Mouse (Mus musculus) naive thymus-derived CD4-positive, alpha-beta T cell, adult 5 months (primary cell): ENCODE data around the gene Fzr1. TPM values are rescaled to one million over a fixed set of nuclear protein-coding genes. Genes with fewer than 3 reads are reported as not detected.

Source experiments
- polyA plus RNA-seq: library from polyadenylated mRNA; unstranded; fragments of 100-300 nt; shearing (Covaris generic); gene quantifications from one replicate; pipeline ENCODE4 v1.2.1, GENCODE M21; 2017

Gene Fzr1
- 40.3 TPM for polyA plus RNA-seq

DNA sequence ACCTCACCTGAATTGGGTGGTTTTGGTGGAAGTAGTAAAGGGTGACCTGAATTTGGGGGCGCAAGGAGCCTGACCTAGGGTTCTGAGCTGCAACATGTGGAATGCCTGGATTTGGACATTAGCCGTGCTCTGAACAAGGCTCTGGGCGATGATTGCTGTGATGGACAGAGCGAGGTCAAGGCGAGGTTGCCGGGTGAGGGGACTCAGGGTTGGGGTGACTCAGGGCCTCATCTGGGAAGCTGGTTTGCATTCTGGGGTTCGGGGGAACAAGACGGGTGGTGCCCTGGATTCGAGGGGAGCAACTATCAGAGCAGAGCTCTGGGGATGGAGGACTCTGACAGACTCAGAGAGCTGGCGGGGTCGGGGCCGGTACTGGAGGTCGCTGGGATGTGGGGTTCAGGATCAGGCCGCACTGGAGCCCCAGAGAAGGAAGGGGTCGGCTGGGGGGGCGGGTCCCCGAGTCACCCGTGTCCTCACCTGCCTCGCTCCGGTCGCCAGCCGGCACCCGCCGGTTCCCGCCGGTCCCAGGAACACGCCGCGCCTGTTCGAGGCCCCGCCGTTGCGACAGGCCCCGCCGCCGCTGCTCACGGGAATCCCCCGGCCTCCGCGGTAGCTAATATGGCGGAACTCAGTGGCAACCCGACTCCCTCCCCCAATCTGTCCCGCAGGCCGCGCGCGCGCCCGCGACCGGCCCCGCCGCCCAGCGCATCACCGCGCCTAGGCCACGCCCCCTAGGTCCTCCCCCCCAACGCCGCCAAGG lies at the start of gene Fzr1:
TSS of gene Fzr1 (minus strand) at position 724 of the 760 bp plus-strand sequence.

GRCm38 (mm10) chr10:81392781-81393185 lies 14.5 kb upstream of the Fzr1 start, which contains the start of gene Smim24:
Gene Smim24 (plus strand): TSS chr10:81393051.

DNA sequence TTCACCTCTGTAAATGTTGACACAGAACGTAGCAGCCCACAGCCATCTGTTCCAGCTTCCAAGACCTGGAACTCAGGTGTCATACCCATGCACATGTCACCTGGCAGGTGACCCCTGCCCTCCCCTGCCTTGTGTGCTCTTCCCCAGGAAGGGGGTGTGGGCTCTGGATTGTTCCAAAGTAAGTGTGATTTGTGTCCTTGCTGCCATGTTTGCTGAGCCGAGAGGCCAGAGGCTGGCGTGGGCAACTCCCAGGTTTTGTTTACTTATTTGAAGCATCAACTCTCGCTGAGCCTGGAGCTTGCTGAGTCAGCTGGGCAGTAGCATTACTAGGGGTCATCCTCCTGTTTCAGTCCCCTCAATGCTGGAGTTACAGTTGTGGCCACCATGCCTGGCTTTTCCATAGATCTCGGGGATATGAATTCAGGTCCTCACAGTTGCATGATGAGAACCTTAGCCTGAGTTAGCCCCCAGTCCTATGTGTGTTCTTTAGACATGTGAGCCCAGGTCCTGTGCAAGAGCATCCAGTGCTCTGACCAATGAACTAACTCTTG lies 10.3 kb upstream of the Fzr1 start, which contains the start of gene Gm48552:
TSS of gene Gm48552 (plus strand) at position 501 of the 551 bp plus-strand sequence.

GRCm38 (mm10) chr10:81383802-81384604 lies 5.7 kb upstream of the Fzr1 start, which contains the start of the genes Dohh and Gm48551:
Gene Dohh (plus strand): TSS chr10:81384428.
Gene Gm48551 (plus strand): TSS chr10:81384466.

DNA sequence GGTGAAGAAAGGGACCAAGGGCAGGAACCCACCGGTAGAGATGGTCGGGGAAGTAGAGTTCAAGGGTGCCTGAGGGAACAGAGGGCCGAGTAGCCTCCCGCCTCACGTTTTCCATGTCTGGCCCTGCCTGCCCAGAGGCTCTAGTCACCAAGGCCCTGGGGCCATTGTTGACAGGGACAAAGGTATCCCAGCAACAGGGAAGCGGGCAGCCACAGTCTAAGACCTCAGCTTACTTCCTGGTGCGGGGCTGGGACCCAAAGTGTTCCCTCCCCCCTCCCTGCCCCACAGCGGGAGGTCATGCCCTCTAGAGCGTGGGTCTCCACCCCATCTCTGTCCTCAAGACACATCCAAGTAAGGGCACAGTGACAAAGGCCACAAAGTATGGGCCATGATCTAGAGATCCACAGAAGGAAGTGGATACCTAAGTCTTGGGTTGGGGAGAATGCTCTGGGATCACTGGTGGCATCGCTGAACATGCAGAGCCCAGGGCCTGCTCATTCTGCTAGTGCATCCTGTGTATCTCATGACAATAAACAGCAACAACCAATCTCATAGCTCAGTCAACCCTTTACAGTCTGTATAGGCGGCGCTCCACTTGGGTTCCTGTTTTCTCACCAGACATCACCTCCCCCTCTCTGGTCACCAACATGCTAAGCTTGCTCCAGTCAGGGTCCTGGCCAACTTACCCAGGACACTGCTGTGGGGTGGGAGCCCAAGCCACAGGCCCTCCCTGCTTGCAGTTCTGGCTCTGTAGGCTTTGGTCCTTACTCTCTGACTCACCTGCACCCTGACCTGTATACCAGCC lies 12.4 kb downstream of the Fzr1 start, which contains the start of gene 4930404N11Rik:
TSS of gene 4930404N11Rik (minus strand) at position 145 of the 805 bp plus-strand sequence.

GRCm38 (mm10) chr10:81356991-81357844 lies 21.1 kb downstream of the Fzr1 start, which contains the start of gene Mfsd12:
Gene Mfsd12 (plus strand): TSS chr10:81357491.

DNA sequence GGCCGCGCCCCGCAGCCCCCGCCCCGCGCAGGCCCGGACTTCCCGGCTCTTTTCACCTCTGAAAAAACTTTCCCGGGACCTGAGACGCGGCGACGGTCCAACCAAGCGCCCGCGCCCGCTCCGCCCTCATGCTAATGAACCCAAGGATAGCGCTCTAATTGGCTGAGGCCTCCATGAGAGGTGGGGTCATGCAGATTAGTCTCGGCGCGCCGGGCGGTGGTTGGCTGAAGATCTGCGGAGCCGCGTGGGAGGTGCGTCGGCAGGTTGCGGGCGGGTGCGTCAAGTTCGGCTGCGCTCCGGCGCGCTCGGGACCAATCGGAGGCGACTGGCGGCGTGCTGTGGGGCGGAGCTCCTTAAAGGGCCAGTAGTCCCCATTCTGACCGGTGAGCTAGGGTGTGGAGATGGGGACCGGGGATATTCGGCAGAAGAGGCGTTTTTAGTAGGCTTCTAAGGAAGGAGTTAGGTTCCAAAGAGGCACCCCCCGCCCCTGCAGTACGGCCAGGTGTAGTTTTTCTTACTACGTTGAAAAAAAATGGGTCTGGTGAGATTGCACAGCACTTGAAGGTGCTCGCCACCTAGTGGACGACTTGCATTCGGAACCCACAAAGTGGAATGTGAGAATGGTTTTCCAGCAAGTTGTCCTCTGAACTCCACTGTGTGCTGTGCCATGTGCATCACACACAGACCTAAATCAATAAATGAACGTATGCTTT lies 27.8 kb downstream of the Fzr1 start, which contains the start of gene Hmg20b:
TSS of gene Hmg20b (minus strand) at position 130 of the 713 bp plus-strand sequence.

DNA sequence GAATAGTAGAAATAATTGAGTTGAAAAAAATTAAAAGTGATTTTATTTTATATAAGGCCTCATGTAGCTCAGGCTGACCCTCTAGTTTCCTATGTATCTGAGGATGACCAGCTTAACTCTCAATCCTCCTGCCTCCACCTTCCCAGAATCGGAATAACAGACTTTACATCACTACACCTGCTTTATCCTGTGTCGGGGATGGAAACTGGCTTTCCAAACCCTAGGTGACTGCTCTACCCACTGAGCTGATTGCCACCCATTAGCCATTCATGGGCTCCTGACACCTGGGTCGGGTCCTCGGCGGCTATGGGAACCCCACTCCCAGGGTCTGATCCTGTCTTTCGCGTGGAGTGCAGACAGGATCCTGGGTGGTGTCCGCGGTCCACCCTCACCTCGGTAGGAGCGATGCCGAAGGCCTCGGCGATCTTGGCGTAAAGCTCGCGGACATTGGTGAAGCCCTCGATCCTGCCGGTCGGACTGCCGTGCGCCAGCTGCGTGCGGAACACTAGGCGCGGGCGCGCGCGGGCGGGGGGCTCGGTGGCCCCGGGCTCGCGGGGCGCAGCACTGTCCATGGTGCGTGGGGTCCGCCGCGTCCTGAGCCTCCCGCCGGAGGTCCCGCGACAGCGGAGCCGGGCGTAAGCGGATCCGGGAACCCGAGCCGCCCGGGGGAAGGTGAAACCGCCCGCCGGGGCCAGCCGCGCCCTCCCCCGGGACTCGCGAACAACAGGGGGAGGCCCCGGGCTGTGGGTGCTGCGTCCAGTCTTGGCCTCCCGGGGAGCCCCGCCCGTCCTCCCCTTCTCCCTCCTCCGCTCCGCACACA lies 35.4 kb downstream of the Fzr1 start, which contains the start of gene Gipc3:
TSS of gene Gipc3 (minus strand) at position 581 of the 820 bp plus-strand sequence.

DNA sequence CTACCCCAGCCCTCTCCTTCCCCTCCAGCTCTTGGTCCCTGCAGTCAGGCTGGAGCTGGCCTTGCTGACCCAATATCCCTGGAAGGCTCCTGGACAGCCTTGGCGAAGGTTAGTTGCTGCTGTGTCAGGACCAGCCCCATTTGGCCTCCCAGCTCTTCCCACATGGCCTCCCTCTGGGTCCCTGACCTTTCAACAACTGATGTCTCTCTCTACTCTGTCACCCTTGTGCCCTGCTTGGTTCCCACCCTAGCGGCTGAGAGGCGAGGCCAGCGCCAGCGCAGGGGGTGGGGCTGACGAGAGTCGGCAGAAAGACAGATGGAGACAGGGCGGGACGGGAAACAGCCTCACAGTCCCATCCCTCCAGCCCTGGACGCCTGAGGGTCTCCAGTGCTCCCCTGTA lies 49.9 kb downstream of the Fzr1 start, which contains the start of gene Tbxa2r:
TSS of gene Tbxa2r (plus strand) at position 346 of the 400 bp plus-strand sequence.

DNA sequence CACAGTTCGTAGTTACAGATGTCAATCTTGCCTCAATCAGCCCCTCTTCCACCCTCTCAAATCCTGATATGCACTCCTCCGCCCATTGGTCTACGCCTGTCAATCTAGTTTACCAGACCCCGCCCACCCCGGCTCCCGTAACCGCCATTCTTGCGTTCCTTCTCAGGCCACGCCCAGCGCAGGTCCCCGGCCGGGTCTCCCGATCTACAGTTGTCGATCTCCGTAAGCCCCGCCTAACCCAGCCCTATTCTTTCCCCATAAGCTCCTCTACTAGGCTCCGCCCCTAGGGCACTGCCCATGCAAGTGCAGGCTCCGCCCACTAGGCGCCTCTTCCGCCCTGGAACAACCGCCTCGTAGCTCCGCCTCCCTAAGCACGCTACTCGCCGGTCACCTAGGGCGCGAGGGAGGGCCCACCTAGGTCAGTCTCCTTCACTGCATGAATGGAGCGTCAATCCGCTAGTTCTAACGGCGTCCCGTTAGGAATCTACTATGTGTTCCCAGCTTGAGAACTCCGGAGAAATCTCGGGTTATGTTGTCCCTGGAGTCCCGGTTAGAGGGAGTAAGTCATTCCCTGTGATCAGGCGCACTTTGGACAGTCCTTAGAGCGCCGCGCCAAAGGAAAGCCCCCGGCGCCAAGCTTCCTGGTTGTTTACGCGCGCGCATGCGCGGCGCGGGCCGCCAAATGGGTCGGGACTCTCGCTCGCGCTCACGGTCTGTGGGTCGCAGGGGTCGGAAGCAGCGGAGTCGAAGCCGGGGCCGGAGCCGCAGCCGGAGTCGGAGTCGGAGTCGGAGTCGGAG lies 57.6 kb downstream of the Fzr1 start, which contains the start of gene Cactin:
TSS of gene Cactin (plus strand) at position 554 of the 798 bp plus-strand sequence.

Other genes with a start within 250 kb of the Fzr1 start
- 68.2 TPM for gene Zbtb7a, start 243.3 kb downstream of the Fzr1 start, polyA plus RNA-seq
- 41.3 TPM for gene Pias4, start 210.6 kb downstream of the Fzr1 start, polyA plus RNA-seq
- 1,105 TPM for gene Eef2, start 201.9 kb downstream of the Fzr1 start, polyA plus RNA-seq
- gene Dapk3, start 195.5 kb downstream of the Fzr1 start, polyA plus RNA-seq, result 83.9 TPM
- 0.39 TPM for gene 4930442H23Rik, start 194.7 kb downstream of the Fzr1 start, polyA plus RNA-seq
- not detected for gene Nmrk2, start 176.5 kb downstream of the Fzr1 start, polyA plus RNA-seq
- 0.21 TPM for gene Atcay, start 147.7 kb downstream of the Fzr1 start, polyA plus RNA-seq
- gene Zfr2, start 145.4 kb downstream of the Fzr1 start, polyA plus RNA-seq, result 4.1 TPM
- gene Matk, start 125.6 kb downstream of the Fzr1 start, polyA plus RNA-seq, result 35.8 TPM
- gene Mrpl54, start 111.6 kb downstream of the Fzr1 start, polyA plus RNA-seq, result 119 TPM
- 42.8 TPM for gene Apba3, start 111.6 kb downstream of the Fzr1 start, polyA plus RNA-seq
- gene Tjp3, start 86.9 kb downstream of the Fzr1 start, polyA plus RNA-seq, result 11.2 TPM
- 105 TPM for gene Pip5k1c, start 85.6 kb downstream of the Fzr1 start, polyA plus RNA-seq
- gene Cactin, start 57.4 kb downstream of the Fzr1 start, polyA plus RNA-seq, result 70.7 TPM
- 43.5 TPM for gene Tbxa2r, start 49.8 kb downstream of the Fzr1 start, polyA plus RNA-seq
- not detected for gene Gipc3, start 35.2 kb downstream of the Fzr1 start, polyA plus RNA-seq
- gene Hmg20b, start 28.0 kb downstream of the Fzr1 start, polyA plus RNA-seq, result 26.7 TPM
- gene Mfsd12, start 21.0 kb downstream of the Fzr1 start, polyA plus RNA-seq, result 4.4 TPM
- 0.62 TPM for gene 4930404N11Rik, start 12.7 kb downstream of the Fzr1 start, polyA plus RNA-seq
- 50.0 TPM for gene Dohh, start 5.9 kb upstream of the Fzr1 start, polyA plus RNA-seq
- 2.8 TPM for gene Gm48551, start 6.0 kb upstream of the Fzr1 start, polyA plus RNA-seq
- gene Gm48552, start 10.5 kb upstream of the Fzr1 start, polyA plus RNA-seq, result 0.90 TPM
- 1.7 TPM for gene Smim24, start 14.5 kb upstream of the Fzr1 start, polyA plus RNA-seq
- gene Nfic, start 77.1 kb upstream of the Fzr1 start, polyA plus RNA-seq, result 16.5 TPM
- gene Celf5, start 104.2 kb upstream of the Fzr1 start, polyA plus RNA-seq, result not detected
- gene Ncln, start 117.9 kb upstream of the Fzr1 start, polyA plus RNA-seq, result 154 TPM
- 94.7 TPM for gene S1pr4, start 121.6 kb upstream of the Fzr1 start, polyA plus RNA-seq
- gene Gna15, start 145.7 kb upstream of the Fzr1 start, polyA plus RNA-seq, result 3.3 TPM
- 9.7 TPM for gene Gna11, start 166.7 kb upstream of the Fzr1 start, polyA plus RNA-seq
- 989 TPM for gene Aes, start 181.0 kb upstream of the Fzr1 start, polyA plus RNA-seq
- gene Tle2, start 196.0 kb upstream of the Fzr1 start, polyA plus RNA-seq, result 0.93 TPM
- gene Tle6, start 222.6 kb upstream of the Fzr1 start, polyA plus RNA-seq, result 2.5 TPM
- 1.6 TPM for gene BC025920, start 227.8 kb upstream of the Fzr1 start, polyA plus RNA-seq
- 10.4 TPM for gene Sirt6, start 249.3 kb upstream of the Fzr1 start, polyA plus RNA-seq